Mouse (Mus musculus) layer of hippocampus, adult 18-20 months (tissue): Measurements from ENCODE around the gene Pfkm. TPM values are rescaled to one million over a fixed set of nuclear protein-coding genes. Genes with fewer than 3 reads are reported as not detected.

Experiments
- DNase-seq, 2 experiments: peaks; one replicate each; pipeline ENCODE4 v3.0.0; 2022; ENCODE audit warnings: low spot score in 2 of 2
- total RNA-seq, 2 experiments: library from RNA; stranded (reverse); gene quantifications; 2 replicates each; pipeline ENCODE4 v1.2.3; 2021

Gene Pfkm
- total RNA-seq, 2 experiments from 2014 or later, result 370 to 384 TPM

- no peak for DNase-seq
Observed at GRCm38 (mm10) chr15:98096957-98097356, 4.6 kb downstream of the Pfkm start.

GRCm38 (mm10) chr15:98098519-98098918 lies 6.1 kb downstream of the Pfkm start:
- DNase-seq, result no peak

DNA sequence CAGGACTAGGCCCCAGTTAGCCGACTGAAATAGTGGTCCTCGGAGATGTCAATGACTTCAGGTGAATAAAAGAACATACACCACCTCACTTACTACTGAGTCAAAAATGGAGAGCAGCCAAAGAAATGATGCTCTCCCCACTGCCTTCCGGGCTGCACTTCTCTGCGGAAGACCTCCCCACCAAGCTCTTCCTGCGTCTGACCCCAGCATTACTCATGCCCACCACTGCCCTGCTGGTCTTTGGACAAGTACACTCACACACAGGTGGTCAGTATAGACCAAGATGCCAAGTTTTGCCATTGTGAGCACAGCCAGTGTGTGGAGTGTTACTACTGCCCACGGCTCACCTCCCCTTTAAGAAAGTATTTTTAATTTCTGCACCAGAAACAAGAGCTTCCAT lies 10.0 kb downstream of the Pfkm start:
- no peak for DNase-seq

- no peak for DNase-seq
Observed at GRCm38 (mm10) chr15:98106506-98106905, 14.1 kb downstream of the Pfkm start.

GRCm38 (mm10) chr15:98107230-98107629 lies 14.8 kb downstream of the Pfkm start:
- no peak for DNase-seq

DNA sequence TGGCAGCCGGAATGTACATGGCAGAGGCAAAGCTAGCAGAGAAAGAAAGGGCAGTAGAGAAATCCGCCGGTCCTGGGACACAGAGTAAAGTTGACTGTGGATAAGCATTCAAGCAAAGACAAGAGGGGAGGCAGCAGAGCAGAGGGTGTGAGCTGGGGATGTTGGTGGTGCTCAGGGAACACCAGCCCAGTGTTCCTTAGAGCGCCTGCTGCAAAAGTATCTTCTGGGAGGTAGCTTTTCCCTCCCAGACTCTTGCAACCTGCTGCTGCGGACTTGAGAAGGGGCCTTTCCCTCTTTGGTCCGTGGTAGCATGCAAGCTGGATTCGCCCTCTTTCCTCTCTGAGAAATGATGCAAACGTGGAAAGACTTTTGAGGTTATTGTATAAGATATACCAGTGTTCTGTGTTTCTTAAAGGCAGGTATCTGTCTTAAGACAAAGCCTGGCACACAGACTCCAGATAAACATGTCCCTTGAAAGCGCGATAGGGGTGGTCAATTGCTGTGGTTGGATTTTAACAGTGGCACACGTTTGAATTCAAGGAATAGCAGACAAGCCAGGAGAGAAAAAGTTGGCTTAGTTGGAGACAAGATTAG lies 15.4 kb downstream of the Pfkm start:
- no peak for DNase-seq

DNA sequence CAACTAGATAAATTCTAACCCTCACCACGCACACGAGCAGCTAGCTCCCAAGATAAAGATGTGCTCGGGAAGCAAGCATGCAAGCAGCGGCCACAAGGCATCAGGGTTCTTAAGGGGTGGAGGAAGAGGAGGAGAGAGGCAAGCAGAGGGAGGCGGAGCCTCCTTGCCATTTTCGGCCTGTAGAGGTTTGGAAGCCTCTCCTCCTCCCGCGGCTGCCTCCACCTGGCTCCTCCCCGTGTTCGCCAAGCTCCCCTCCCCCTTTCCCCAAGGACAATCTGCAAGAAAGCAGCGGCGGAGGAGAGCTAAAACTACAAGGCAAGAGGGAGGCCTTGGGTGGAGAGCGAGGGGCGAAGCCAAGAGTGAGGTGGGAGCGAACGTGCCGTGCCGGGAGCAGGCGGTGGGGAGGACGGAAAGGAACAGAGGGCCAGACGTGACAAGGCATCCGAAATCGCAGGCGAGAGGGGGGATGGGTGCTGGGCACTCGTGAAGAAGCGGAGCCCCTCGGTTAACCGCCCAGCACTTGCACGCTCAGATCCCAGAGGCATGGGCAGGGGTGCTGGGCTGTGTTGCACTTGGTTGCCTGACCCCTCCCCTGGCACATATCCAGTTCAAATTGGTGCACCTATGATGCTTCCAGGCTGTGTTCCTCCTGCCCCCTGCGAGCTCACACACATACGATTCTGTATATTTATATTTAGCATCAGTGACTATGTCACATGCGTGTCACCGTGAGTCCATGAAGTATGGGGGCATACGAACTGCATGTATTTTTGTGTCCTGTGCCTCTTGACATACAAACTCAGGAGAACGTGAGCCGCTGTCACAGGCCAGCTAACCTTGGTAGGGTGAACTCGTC lies 16.1 kb downstream of the Pfkm start:
- DNase-seq, result peak; percentile 84 to 90

DNA sequence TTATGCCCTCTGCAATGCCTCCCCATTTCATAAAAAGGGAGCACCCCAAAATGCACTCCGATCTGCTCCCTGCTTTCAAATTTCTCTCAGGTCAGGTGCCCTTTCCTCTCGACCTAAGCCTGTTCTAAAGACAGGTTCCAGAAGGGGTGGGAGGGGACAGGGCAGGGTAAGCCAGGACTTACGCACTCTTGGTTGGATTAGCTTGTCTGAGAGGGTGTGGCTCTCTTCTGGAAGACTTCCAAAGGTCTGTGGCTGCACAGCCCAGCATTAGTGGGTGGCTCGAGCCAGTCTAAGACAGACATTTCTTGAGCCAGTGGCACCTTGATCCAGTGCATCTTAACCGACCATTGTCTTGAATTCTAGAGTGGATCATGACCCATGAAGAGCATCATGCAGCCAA lies 19.4 kb downstream of the Pfkm start:
- DNase-seq, result no peak

DNA sequence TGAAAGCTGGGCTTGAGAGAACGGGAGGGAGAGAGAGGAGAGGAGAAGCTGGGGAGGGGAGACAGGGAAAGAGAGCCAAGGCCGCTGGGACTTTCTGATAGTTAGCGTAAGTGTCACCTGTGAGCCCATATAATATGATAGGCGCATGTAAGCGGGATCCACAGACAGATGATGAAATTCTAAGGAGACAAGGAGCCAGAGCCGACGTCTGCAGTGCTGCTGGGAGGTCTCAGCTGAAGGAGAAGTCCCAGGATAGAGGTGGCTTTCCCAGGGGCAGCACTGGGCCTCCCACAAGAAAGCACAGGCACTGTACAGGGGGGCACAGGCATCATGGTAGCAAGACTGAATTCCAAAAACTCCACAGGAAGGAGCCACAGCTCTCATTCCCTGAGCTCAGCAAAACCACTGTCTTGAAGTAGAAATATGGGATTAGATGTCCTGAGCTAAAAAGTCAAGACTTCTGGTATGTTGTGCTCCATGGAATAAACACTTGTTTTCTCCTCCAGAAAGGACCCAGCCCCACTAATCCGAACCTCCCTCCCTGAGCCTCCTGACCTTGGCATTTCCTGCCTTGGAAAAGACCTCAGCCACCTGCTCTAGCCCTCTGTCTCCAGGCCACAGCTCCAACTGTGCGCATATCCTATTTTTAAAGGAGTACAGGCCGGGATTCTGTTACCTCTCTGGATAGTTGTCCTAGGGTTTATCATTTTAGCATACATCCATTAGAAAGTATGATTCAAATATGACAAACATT lies 21.9 kb downstream of the Pfkm start:
- DNase-seq, result no peak

GRCm38 (mm10) chr15:98114852-98115778 lies 22.7 kb downstream of the Pfkm start:
- DNase-seq, result no peak

DNA sequence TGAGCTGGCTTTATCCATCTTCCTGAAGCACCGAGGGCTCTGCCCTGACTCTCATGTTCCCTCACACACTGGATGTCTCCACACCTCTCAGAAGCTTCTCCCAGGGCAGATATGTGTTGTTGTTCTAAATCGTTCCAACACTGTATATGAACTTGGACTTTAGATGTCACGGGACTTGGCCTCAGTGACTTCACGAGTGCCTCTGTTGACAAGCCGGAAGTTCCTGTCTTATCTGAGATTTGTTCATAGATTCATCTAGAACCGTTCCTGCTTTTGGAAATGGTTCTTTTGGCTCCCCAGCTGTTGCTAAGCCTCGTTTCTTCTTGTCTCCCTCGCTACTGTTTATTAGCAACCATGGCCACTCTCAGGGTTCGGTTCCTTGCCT lies 23.4 kb downstream of the Pfkm start:
- DNase-seq, result no peak

DNA sequence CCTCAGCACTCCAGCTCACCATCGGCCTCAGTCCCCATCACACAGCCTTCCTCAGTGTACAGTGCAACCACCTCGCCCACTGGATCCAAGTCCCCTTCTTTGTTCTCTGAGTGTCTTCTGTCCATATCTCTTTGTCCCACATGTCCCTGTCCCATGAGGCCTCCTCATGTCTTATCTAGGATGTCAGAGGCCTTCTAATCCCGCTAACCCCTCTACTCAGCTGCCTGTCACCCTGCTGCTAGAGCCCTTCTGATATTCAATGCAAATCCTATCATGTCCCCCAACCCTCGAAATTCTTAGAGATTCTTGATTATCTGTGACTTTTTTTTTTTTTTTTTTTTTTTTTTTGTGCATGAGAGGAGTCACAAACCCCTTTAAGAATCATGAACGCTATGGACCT lies 23.9 kb downstream of the Pfkm start:
- DNase-seq, result no peak

GRCm38 (mm10) chr15:98119363-98119762 lies 27.0 kb downstream of the Pfkm start:
- no peak for DNase-seq

- DNase-seq, result no peak
Observed at GRCm38 (mm10) chr15:98120831-98121230, 28.4 kb downstream of the Pfkm start.

GRCm38 (mm10) chr15:98131001-98131400 lies 38.6 kb downstream of the Pfkm start:
- no peak for DNase-seq

GRCm38 (mm10) chr15:98131451-98131850 lies 39.1 kb downstream of the Pfkm start:
- no peak for DNase-seq

- no peak for DNase-seq
Observed at GRCm38 (mm10) chr15:98131942-98132655, 39.7 kb downstream of the Pfkm start.

GRCm38 (mm10) chr15:98133471-98133870 lies 41.1 kb downstream of the Pfkm start:
- DNase-seq, result no peak

DNA sequence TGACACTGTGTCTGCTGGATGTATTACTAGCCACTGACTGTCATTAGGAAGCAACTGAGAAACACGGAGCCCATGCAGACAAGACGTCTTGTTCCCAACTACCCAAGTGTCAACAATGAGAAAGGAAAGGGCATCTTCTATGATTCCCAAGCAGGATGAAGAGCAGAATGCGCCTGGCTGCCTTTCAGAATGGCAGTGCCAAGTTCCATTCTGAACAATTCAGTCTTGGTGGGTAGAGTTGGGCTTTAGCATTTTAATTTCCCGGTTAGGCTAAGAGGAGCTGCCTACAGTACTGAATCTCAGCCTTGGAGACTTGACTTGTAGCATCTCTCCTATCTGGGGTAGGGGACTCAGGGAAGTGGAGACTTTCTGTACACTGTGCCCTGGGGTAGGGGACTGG lies 41.6 kb downstream of the Pfkm start:
- peak in 1 of 2 experiments; percentile 66 for DNase-seq

GRCm38 (mm10) chr15:98134666-98135065 lies 42.3 kb downstream of the Pfkm start:
- no peak for DNase-seq
